Mouse (Mus musculus): ENCODE results near the gene Sertad1. TPM values are rescaled to one million over a fixed set of nuclear protein-coding genes. Genes with fewer than 3 reads are reported as not detected.

Gene Sertad1
- polyA plus RNA-seq, 1 experiment from 2014 or later = 34.8 TPM

GRCm38 (mm10) chr7:27535386-27535785 lies 48.7 kb downstream of the Sertad1 start:
- peaks cover 57% of the 10 kb centered on the region for H3K36me3 ChIP-seq (ENCODE audit: control insufficient read depth, insufficient read depth, low read length)
- H3K4me3 ChIP-seq (ENCODE audit: control insufficient read depth in 1 of 2, insufficient read depth in 1 of 2, low read depth in 1 of 2, low read length in 2 of 2) = no peak overlapping the region
- no peak overlapping the region for H3K4me2 ChIP-seq (ENCODE audit: low read length)
- ATAC-seq (ENCODE audit: insufficient number of reproducible peaks, insufficient read depth, low FRiP score, low read depth) = no peak
- H3K4me1 ChIP-seq (ENCODE audit: control insufficient read depth in 2 of 2, insufficient read depth in 2 of 2, low read length in 2 of 2) = no peaks in the 10 kb centered on the region
- H3K27me3 ChIP-seq (ENCODE audit: control insufficient read depth, insufficient read depth, low read length) = no peaks in the 10 kb centered on the region
- no peaks in the 10 kb centered on the region for H3K9me3 ChIP-seq (ENCODE audit: control insufficient read depth, low read length)
- 50% methylated on average over 2 of the region's 2 CpGs for WGBS
- no peak overlapping the region for H3K27ac ChIP-seq (replicated peaks in 1 of 2; ENCODE audit: control insufficient read depth in 1 of 2, insufficient read depth in 1 of 2, low read depth in 2 of 2, low read length in 2 of 2)
- H3K9ac ChIP-seq (ENCODE audit: low read length) = no peak overlapping the region

GRCm38 (mm10) chr7:27536618-27537017 lies 49.9 kb downstream of the Sertad1 start:
- 83% methylated on average over 6 of the region's 6 CpGs for WGBS
- no peak for ATAC-seq (ENCODE audit: insufficient number of reproducible peaks, insufficient read depth, low FRiP score, low read depth)

GRCm38 (mm10) chr7:27537998-27538397 lies 51.3 kb downstream of the Sertad1 start:
- Histone ChIP-seq H3K36me3 (ENCODE audit: control insufficient read depth, insufficient read depth, low read length) (peaks cover 41% of the 10 kb centered on the region), H3K9me3 (ENCODE audit: control insufficient read depth, low read length) (no peaks in the 10 kb centered on the region), H3K9ac (ENCODE audit: low read length) (no peak overlapping the region), H3K4me2 (ENCODE audit: low read length) (no peak overlapping the region), H3K4me1 (ENCODE audit: control insufficient read depth in 2 of 2, insufficient read depth in 2 of 2, low read length in 2 of 2) (peaks cover 3 to 7% of the 10 kb centered on the region in 2 experiments; a peak in 2 of 4 replicates), H3K27me3 (ENCODE audit: control insufficient read depth, insufficient read depth, low read length) (no peaks in the 10 kb centered on the region), H3K4me3 (ENCODE audit: control insufficient read depth in 1 of 2, insufficient read depth in 1 of 2, low read depth in 1 of 2, low read length in 2 of 2) (no peak overlapping the region), H3K27ac (replicated peaks in 1 of 2; ENCODE audit: control insufficient read depth in 1 of 2, insufficient read depth in 1 of 2, low read depth in 2 of 2, low read length in 2 of 2) (no peak overlapping the region)
- WGBS = 87% methylated on average over 8 of the region's 8 CpGs
- no peak for ATAC-seq (ENCODE audit: insufficient number of reproducible peaks, insufficient read depth, low FRiP score, low read depth)

More at GRCm38 (mm10) chr7:27536618-27537017, 49.9 kb downstream of the Sertad1 start:
- H3K9me3 ChIP-seq (ENCODE audit: control insufficient read depth, low read length) = no peaks in the 10 kb centered on the region
- H3K4me2 ChIP-seq (ENCODE audit: low read length) = no peak overlapping the region
- peaks cover 54% of the 10 kb centered on the region for H3K36me3 ChIP-seq (ENCODE audit: control insufficient read depth, insufficient read depth, low read length)
- no peak overlapping the region for H3K27ac ChIP-seq (replicated peaks in 1 of 2; ENCODE audit: control insufficient read depth in 1 of 2, insufficient read depth in 1 of 2, low read depth in 2 of 2, low read length in 2 of 2)
- H3K4me3 ChIP-seq (ENCODE audit: control insufficient read depth in 1 of 2, insufficient read depth in 1 of 2, low read depth in 1 of 2, low read length in 2 of 2) = no peak overlapping the region
- no peak overlapping the region for H3K9ac ChIP-seq (ENCODE audit: low read length)
- no peaks in the 10 kb centered on the region for H3K4me1 ChIP-seq (ENCODE audit: control insufficient read depth in 2 of 2, insufficient read depth in 2 of 2, low read length in 2 of 2)
- no peaks in the 10 kb centered on the region for H3K27me3 ChIP-seq (ENCODE audit: control insufficient read depth, insufficient read depth, low read length)

- H3K9ac ChIP-seq (ENCODE audit: low read length) = no peak overlapping the region
- no peak for ATAC-seq (ENCODE audit: insufficient number of reproducible peaks, insufficient read depth, low FRiP score, low read depth)
- no peak overlapping the region for H3K27ac ChIP-seq (replicated peaks in 1 of 2; ENCODE audit: control insufficient read depth in 1 of 2, insufficient read depth in 1 of 2, low read depth in 2 of 2, low read length in 2 of 2)
- H3K4me2 ChIP-seq (ENCODE audit: low read length) = no peak overlapping the region
- H3K9me3 ChIP-seq (ENCODE audit: control insufficient read depth, low read length) = no peaks in the 10 kb centered on the region
- H3K36me3 ChIP-seq (ENCODE audit: control insufficient read depth, insufficient read depth, low read length) = peaks cover 34% of the 10 kb centered on the region
- WGBS = 83% methylated on average over 2 of the region's 2 CpGs
- no peaks in the 10 kb centered on the region for H3K27me3 ChIP-seq (ENCODE audit: control insufficient read depth, insufficient read depth, low read length)
- no peak overlapping the region for H3K4me3 ChIP-seq (ENCODE audit: control insufficient read depth in 1 of 2, insufficient read depth in 1 of 2, low read depth in 1 of 2, low read length in 2 of 2)
- peaks cover 3 to 11% of the 10 kb centered on the region in 2 experiments; a peak in 3 of 4 replicates for H3K4me1 ChIP-seq (ENCODE audit: control insufficient read depth in 2 of 2, insufficient read depth in 2 of 2, low read length in 2 of 2)
Measured at GRCm38 (mm10) chr7:27538797-27539196, 52.1 kb downstream of the Sertad1 start.

Other genes with a start within 250 kb of the Sertad1 start
- 3.3 and 5.4 TPM in 2 replicates for gene Numbl, start 228.5 kb upstream of the Sertad1 start, polyA plus RNA-seq (2014; fragmentation: Nextera tagmentation; extraction: Ambion mirVana)
- gene Ltbp4, start 149.2 kb upstream of the Sertad1 start, polyA plus RNA-seq (2014; fragmentation: Nextera tagmentation; extraction: Ambion mirVana) = 47.7 and 55.1 TPM in 2 replicates
- gene Shkbp1, start 130.9 kb upstream of the Sertad1 start, polyA plus RNA-seq (2014; fragmentation: Nextera tagmentation; extraction: Ambion mirVana) = 18.3 and 22.0 TPM in 2 replicates
- not detected in 2 replicates for gene Gm20479, start 129.5 kb upstream of the Sertad1 start, polyA plus RNA-seq (2014; fragmentation: Nextera tagmentation; extraction: Ambion mirVana)
- gene Sptbn4, start 39.2 kb upstream of the Sertad1 start, polyA plus RNA-seq (2014; fragmentation: Nextera tagmentation; extraction: Ambion mirVana) = 0.15 and 0.20 TPM in 2 replicates
- 49.7 and 57.9 TPM in 2 replicates for gene Blvrb, start 38.9 kb upstream of the Sertad1 start, polyA plus RNA-seq (2014; fragmentation: Nextera tagmentation; extraction: Ambion mirVana)
- gene Sertad3, start 13.1 kb upstream of the Sertad1 start, polyA plus RNA-seq (2014; fragmentation: Nextera tagmentation; extraction: Ambion mirVana) = 15.7 and 19.4 TPM in 2 replicates
- gene Prx, start 12.4 kb downstream of the Sertad1 start, polyA plus RNA-seq (2014; fragmentation: Nextera tagmentation; extraction: Ambion mirVana) = 0.58 and 0.59 TPM in 2 replicates
- gene Hipk4, start 36.4 kb downstream of the Sertad1 start, polyA plus RNA-seq (2014; fragmentation: Nextera tagmentation; extraction: Ambion mirVana) = 0.24 and 0.26 TPM in 2 replicates
- gene Pld3, start 66.3 kb downstream of the Sertad1 start, polyA plus RNA-seq (2014; fragmentation: Nextera tagmentation; extraction: Ambion mirVana) = 54.5 and 61.7 TPM in 2 replicates
- gene 2310022A10Rik, start 66.3 kb downstream of the Sertad1 start, polyA plus RNA-seq (2014; fragmentation: Nextera tagmentation; extraction: Ambion mirVana) = 31.0 TPM in 2 replicates
- 66.5 and 76.0 TPM in 2 replicates for gene Akt2, start 104.6 kb downstream of the Sertad1 start, polyA plus RNA-seq (2014; fragmentation: Nextera tagmentation; extraction: Ambion mirVana)
- 0.32 TPM in 1 of 2 replicates, not detected in the other for gene Ttc9b, start 167.0 kb downstream of the Sertad1 start, polyA plus RNA-seq (2014; fragmentation: Nextera tagmentation; extraction: Ambion mirVana)
- 3.8 and 4.3 TPM in 2 replicates for gene Map3k10, start 187.7 kb downstream of the Sertad1 start, polyA plus RNA-seq (2014; fragmentation: Nextera tagmentation; extraction: Ambion mirVana)
- gene Zfp607b, start 202.4 kb downstream of the Sertad1 start, polyA plus RNA-seq (2014; fragmentation: Nextera tagmentation; extraction: Ambion mirVana) = 2.2 and 2.5 TPM in 2 replicates
- gene Zfp60, start 244.5 kb downstream of the Sertad1 start, polyA plus RNA-seq (2014; fragmentation: Nextera tagmentation; extraction: Ambion mirVana) = 16.9 and 17.9 TPM in 2 replicates